Mouse (Mus musculus): ENCODE data around the gene Atcay. TPM values are rescaled to one million over a fixed set of nuclear protein-coding genes. Genes with fewer than 3 reads are reported as not detected.

The Atcay gene
- polyA plus RNA-seq, 1 experiment from 2014 or later, result 0.29 TPM

DNA sequence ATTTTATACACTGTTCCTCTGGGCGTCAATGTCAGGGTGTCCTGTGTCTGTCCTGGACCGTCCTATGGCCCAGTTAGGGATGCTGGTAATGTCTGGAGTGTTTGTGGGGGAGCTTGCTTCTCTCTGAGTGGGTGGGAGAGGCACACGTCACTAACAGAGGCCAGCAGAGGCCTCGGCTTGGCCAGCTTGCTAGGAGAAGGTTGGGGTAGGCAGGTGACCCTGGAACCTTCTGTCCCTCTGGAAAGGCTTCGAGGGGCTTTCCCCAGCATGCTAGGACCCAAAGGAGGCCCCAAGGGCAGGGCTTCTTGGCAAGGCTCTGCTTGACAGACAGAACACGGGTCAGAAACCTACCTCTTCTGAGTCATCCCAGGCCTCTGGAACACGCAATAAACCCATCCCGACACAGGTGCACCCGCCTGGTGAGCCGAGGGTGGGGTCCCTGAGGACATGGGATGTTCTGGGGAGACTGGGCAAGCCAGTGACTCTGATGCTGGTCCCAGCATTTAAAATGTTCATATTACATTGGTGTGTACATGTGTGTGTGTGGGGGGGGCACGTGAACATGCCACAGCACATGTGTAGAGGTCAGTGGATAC is 34.1 kb downstream of the Atcay start:
- H3K9ac ChIP-seq, result no peak overlapping the region

DNA sequence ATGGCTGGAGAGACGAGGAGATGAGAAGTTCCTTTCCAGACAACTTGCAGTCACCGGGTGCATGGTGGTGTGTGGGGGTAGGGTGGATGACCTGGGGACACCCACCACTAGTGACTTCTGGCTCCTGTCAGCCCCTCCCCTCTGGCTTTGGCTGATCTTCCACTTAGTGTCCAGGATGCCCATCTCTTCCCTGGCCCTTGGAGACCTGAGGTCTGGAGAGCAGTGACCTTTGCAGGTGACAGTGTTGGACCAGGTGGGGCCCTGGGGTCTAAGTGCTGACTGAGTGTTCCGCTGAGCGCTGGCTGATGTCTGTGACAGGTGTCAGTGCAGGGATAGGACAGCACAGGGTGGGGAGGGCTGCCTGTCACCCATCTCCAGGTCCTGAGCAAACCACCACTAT is 35.3 kb downstream of the Atcay start:
- Histone ChIP-seq H3K27ac (peak overlapping the region; percentile 55), H3K4me1 (peaks cover 32% of the 10 kb centered on the region), H3K9me3 (no peaks in the 10 kb centered on the region), H3K4me3 (no peak overlapping the region), H3K9ac (no peak overlapping the region), H3K27me3 (peaks cover 54% of the 10 kb centered on the region), H3K36me3 (peaks cover 4% of the 10 kb centered on the region), H3K4me2 (peak overlapping the region; percentile 26; the same call in 1 of the 2 replicates)
- WGBS, result 52% methylated on average over 4 of the region's 4 CpGs
- ATAC-seq (ENCODE audit: borderline replicate concordance, extremely low read depth, low FRiP score, low TSS enrichment), result no peak

More for the DNA sequence above, 34.1 kb downstream of the Atcay start:
- Histone ChIP-seq H3K4me1 (peaks cover 23% of the 10 kb centered on the region), H3K4me2 (no peak overlapping the region), H3K27me3 (peaks cover 54% of the 10 kb centered on the region), H3K36me3 (no peaks in the 10 kb centered on the region), H3K9me3 (no peaks in the 10 kb centered on the region), H3K27ac (no peak overlapping the region; the same call in 1 of the 2 replicates), H3K4me3 (no peak overlapping the region)
- no peak for ATAC-seq (ENCODE audit: borderline replicate concordance, extremely low read depth, low FRiP score, low TSS enrichment)
- 51% methylated on average over 11 of the region's 11 CpGs for WGBS

DNA sequence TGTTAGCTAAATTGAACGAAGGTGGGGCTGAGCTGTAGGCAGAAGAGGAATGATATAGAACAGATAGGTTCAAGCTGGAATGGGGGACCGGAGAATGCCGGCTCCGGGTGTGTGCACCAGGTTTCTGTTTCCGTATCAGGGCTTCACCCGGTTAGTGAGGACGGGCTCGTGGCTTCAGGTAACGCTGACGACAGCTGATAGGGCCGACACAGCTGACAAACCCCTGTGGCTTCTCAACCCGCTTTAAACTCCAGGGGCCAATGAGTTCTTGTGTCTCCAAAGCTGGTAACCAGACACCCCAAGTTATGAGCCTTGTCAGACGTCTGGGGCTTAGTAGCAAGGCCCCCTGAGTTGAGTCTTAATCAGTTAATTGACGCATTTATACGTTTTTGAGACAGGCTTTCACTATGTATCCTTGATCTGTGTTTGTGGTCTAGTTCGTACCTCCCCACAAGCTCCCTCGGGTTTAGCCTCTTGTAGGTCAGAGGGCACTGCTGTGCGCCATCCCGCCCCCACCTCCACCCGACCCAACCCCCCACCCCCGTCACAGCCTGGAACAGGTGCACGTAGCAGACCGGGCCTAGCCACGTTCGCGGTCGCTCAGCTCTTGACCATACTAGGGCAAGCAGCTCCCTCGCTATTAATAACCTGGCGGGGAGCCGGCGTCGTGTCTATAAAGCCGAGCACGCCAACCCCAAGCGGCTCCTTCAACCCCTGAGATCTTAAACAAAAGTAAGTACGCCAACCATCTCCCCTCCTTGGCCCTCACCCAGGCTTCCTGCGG is 36.5 kb downstream of the Atcay start:
- Histone ChIP-seq H3K27me3 (peaks cover 51% of the 10 kb centered on the region), H3K4me1 (peaks cover 32% of the 10 kb centered on the region), H3K36me3 (peaks cover 12% of the 10 kb centered on the region), H3K4me3 (peak overlapping the region; percentile 4; the same call in 1 of the 2 replicates), H3K27ac (peak overlapping the region; percentile 55), H3K9ac (0 out of 2 replicates have a peak overlapping the region, but pooled peaks have one; percentile 19), H3K4me2 (peak overlapping the region; percentile 26), H3K9me3 (no peaks in the 10 kb centered on the region)
- no peak for ATAC-seq (ENCODE audit: borderline replicate concordance, extremely low read depth, low FRiP score, low TSS enrichment)
- 11% methylated on average over 37 of the region's 37 CpGs for WGBS

DNA sequence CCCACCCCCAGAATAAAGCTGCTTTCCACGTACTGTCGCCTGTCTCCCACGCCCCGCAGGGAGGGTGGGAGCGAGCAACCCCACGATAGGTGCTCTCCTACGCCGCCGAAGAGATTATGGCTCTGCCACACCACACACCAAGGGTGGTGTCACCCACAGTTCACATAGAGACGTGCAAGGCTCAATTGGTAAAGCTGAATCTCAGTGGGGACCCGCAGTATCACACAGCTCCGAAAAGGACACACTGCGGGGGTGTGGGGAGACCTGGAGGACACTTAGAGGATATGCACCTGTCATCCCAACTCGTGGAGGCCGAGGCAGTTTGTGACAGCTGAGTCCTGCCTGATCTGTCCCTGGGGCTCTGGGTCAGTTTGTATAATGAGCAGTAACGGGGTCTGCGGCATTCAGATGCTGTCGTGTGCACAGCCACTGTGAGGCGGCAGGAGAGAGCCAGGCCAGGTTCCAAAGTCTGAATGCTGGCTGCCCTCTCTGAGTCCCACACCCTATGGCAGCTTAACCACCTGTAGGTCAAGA is 37.6 kb downstream of the Atcay start:
- WGBS, result 4% methylated on average over 19 of the region's 19 CpGs
- Histone ChIP-seq H3K27me3 (peaks cover 44% of the 10 kb centered on the region), H3K4me1 (peaks cover 32% of the 10 kb centered on the region), H3K9ac (peak overlapping the region; percentile 72), H3K4me3 (peak overlapping the region; percentile 65), H3K9me3 (no peaks in the 10 kb centered on the region), H3K4me2 (peak overlapping the region; percentile 96), H3K27ac (peak overlapping the region; percentile 95), H3K36me3 (peaks cover 18% of the 10 kb centered on the region)
- 0 out of 2 replicates have a peak, but pooled peaks have one; percentile 2 for ATAC-seq (ENCODE audit: borderline replicate concordance, extremely low read depth, low FRiP score, low TSS enrichment)

DNA sequence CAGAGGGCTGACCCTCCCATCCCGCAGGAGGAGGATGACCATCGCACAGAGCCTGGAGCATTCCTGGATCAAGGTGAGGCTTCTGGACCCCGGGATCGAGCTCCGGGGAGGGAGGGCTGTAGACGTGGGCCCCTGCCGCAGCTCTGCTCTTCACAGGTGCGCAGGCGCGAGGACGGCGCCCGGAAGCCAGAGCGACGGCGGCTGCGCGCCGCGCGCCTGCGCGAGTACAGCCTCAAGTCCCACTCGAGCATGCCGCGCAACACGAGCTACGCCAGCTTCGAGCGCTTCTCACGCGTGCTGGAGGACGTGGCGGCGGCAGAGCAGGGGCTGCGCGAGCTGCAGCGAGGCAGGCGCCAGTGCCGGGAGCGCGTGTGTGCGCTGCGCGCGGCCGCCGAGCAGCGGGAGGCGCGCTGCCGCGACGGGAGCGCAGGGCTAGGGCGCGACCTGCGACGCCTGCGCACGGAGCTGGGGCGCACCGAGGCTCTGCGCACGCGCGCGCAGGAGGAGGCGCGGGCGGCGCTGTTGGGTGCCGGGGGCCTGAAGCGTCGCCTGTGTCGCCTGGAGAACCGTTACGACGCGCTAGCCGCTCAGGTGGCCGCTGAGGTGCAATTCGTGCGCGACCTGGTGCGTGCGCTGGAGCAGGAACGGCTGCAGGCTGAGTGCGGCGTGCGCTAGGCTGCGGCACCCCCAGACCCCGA is 38.2 kb downstream of the Atcay start:
- H3K4me2 ChIP-seq, result peak overlapping the region; percentile 96
- H3K27me3 ChIP-seq, result peaks cover 43% of the 10 kb centered on the region
- peak overlapping the region; percentile 65 for H3K4me3 ChIP-seq
- H3K9ac ChIP-seq, result peak overlapping the region; percentile 72
- peaks cover 32% of the 10 kb centered on the region for H3K4me1 ChIP-seq
- no peaks in the 10 kb centered on the region for H3K9me3 ChIP-seq
- under 1% methylated on average over 90 of the region's 93 CpGs for WGBS
- peak overlapping the region; percentile 95 for H3K27ac ChIP-seq
- ATAC-seq (ENCODE audit: borderline replicate concordance, extremely low read depth, low FRiP score, low TSS enrichment), result peak; percentile 85
- H3K36me3 ChIP-seq, result peaks cover 18% of the 10 kb centered on the region

DNA sequence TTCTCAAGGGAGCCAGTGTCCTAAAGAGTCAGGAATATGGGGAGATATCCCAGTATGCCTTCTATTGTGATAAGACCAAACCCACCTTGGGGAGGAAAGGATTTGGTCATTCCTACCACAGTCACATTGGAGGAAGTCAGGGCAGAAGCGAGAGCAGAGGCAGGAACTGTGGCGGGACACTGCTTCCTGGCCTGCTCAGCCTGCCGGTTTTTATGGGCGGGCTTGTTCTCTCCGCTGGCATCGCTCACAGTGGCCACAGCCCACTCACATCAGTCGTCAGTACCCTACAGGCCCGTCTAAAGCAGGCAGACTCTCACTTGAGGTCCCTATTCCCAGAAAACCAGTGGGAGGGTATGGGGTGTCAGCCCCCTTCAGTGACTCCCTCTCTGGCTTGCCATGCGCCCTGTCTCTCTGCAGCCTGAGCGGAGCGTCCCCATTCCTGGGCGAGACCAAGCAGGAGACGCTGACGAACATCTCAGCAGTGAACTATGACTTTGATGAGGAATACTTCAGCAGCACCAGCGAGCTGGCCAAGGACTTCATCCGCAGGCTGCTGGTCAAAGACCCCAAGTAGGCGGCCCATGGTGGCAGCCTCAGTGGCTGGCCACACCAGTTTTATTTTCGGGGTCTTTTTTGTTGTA is 39.2 kb downstream of the Atcay start:
- Histone ChIP-seq H3K27me3 (peaks cover 34% of the 10 kb centered on the region), H3K9me3 (no peaks in the 10 kb centered on the region), H3K9ac (0 out of 2 replicates have a peak overlapping the region, but pooled peaks have one; percentile 16), H3K4me1 (peaks cover 32% of the 10 kb centered on the region), H3K36me3 (peaks cover 26% of the 10 kb centered on the region), H3K27ac (peak overlapping the region; percentile 95), H3K4me3 (no peak overlapping the region; the same call in 1 of the 2 replicates), H3K4me2 (peak overlapping the region; percentile 96; the same call in 1 of the 2 replicates)
- WGBS, result 81% methylated on average over 18 of the region's 18 CpGs
- no peak for ATAC-seq (ENCODE audit: borderline replicate concordance, extremely low read depth, low FRiP score, low TSS enrichment)

DNA sequence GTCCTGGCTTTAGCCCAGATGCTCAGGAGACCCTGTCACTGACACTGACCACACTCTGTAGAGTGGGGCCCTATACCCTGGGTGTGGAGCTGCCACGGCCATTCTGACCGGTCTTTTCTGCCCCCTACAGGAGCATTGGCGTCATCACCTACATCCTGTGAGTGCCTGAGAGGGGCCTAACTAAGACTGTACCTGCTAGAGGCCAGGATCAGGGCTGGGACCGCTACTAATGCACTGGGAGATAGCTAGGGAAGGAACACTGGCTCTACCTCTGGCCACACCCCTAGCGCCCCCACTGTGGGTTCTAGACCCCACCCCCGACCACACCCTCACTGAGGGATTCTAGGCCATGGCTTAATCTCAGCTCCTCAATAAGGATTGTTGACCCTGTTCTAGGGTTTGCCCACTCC is 39.7 kb downstream of the Atcay start:
- Histone ChIP-seq H3K36me3 (peaks cover 27% of the 10 kb centered on the region), H3K4me2 (no peak overlapping the region), H3K4me1 (peaks cover 32% of the 10 kb centered on the region), H3K27ac (peak overlapping the region; percentile 95), H3K9me3 (no peaks in the 10 kb centered on the region), H3K4me3 (no peak overlapping the region), H3K27me3 (peaks cover 29% of the 10 kb centered on the region), H3K9ac (no peak overlapping the region)
- no peak for ATAC-seq (ENCODE audit: borderline replicate concordance, extremely low read depth, low FRiP score, low TSS enrichment)
- WGBS, result 61% methylated on average over 6 of the region's 6 CpGs

DNA sequence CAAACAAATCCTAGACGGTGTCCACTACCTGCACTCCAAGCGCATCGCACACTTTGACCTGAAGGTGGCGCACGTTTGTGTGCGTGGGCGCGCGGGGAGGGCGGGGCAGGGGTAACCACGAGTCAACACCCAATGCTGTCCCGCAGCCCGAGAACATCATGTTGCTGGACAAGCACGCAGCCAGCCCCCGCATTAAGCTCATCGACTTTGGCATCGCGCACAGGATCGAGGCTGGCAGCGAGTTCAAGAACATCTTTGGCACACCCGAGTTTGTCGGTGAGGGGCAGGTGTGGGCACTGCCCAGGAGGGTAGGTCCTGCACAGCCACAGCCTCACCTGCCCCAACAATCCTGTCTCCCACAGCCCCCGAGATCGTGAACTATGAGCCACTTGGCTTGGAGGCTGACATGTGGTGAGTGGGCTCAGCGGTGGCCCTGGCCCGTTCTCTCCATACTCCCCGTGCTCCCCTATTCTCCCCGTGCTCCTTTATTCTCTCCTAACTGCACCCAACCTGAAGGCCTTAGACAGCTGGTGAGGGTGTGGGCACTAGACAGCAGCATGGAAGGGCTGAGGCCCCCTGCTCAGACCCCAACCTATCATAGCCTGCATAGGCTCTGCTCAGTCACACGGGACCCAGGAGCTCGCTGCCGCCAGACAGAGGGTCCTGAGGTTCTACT is 40.3 kb downstream of the Atcay start:
- Histone ChIP-seq H3K36me3 (peaks cover 31% of the 10 kb centered on the region), H3K4me1 (peaks cover 33% of the 10 kb centered on the region), H3K9me3 (no peaks in the 10 kb centered on the region), H3K27ac (peak overlapping the region; percentile 95; the same call in 1 of the 2 replicates), H3K27me3 (peaks cover 24% of the 10 kb centered on the region), H3K4me3 (no peak overlapping the region), H3K9ac (no peak overlapping the region), H3K4me2 (no peak overlapping the region)
- 66% methylated on average over 31 of the region's 31 CpGs for WGBS
- no peak for ATAC-seq (ENCODE audit: borderline replicate concordance, extremely low read depth, low FRiP score, low TSS enrichment)

DNA sequence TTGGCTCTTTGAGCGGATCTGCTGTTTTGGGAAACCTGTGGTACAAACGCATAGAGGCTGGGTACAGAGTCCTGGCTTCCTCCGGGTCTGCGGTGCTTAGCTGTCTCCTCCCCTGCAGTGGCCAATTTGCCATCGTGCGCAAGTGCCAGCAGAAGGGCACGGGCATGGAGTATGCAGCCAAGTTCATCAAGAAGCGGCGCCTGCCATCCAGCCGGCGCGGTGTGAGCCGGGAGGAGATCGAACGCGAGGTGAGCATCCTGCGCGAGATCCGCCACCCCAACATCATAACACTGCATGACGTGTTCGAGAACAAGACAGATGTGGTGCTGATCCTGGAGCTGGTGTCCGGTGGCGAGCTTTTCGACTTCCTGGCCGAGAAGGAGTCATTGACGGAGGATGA is 40.8 kb downstream of the Atcay start:
- H3K4me3 ChIP-seq, result no peak overlapping the region
- H3K27me3 ChIP-seq, result peaks cover 18% of the 10 kb centered on the region
- H3K9ac ChIP-seq, result no peak overlapping the region
- H3K9me3 ChIP-seq, result no peaks in the 10 kb centered on the region
- no peak for ATAC-seq (ENCODE audit: borderline replicate concordance, extremely low read depth, low FRiP score, low TSS enrichment)
- 76% methylated on average over 26 of the region's 26 CpGs for WGBS
- H3K4me1 ChIP-seq, result peaks cover 39% of the 10 kb centered on the region
- no peak overlapping the region for H3K27ac ChIP-seq
- peaks cover 35% of the 10 kb centered on the region for H3K36me3 ChIP-seq
- no peak overlapping the region for H3K4me2 ChIP-seq

DNA sequence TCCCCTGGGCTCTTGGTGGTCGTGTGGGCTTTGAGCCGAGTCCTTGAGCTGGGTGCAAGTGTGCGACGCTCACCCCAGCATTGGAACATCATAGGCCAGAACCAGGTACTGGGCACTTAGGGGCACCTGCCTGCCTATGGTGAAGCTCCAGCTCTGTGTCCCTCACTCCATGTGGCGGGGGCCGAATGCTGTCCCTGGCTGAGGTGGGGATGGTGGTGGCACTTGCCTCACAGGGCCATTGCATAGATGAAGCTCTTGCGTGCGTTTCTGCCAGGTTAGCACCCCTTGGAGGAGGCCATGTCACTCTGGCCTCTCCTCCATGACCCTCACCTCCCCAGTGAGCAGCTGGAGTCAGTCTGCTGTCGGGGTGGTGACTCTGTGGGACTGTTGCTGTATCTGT is 43.5 kb downstream of the Atcay start:
- H3K9ac ChIP-seq, result no peak overlapping the region
- H3K9me3 ChIP-seq, result no peaks in the 10 kb centered on the region
- ATAC-seq (ENCODE audit: borderline replicate concordance, extremely low read depth, low FRiP score, low TSS enrichment), result no peak
- no peak overlapping the region for H3K4me3 ChIP-seq
- 97% methylated on average over 9 of the region's 9 CpGs for WGBS
- H3K4me1 ChIP-seq, result peaks cover 37% of the 10 kb centered on the region
- no peak overlapping the region for H3K27ac ChIP-seq
- H3K4me2 ChIP-seq, result no peak overlapping the region
- H3K27me3 ChIP-seq, result no peaks in the 10 kb centered on the region
- peaks cover 38% of the 10 kb centered on the region for H3K36me3 ChIP-seq

DNA sequence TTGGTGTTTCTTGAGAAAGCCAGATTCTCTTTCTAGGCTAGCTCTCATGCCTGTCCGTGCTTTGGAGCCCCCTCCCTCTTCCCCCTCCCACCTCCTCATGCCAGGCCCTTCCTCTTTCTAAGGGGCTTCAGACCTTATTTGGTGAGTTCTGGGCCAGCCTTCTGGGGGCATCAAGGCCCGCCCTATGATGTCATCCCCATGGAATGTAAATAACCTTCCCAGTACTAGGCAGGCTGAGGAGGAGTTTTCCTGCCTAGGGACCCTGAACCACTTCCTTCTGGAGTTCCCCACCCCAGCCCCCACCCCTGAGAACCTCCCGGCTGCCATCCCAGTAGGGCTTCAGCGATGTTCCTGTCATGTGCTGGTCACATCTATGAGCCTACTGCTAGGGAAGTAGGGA is 45.9 kb downstream of the Atcay start:
- no peak overlapping the region for H3K9ac ChIP-seq
- H3K36me3 ChIP-seq, result peaks cover 53% of the 10 kb centered on the region
- peak; percentile 31; the same call in 1 of the 2 replicates for ATAC-seq (ENCODE audit: borderline replicate concordance, extremely low read depth, low FRiP score, low TSS enrichment)

More for the DNA sequence above, 45.9 kb downstream of the Atcay start:
- Histone ChIP-seq H3K4me2 (peak overlapping the region; percentile 69), H3K27ac (peak overlapping the region; percentile 93), H3K4me1 (peaks cover 32% of the 10 kb centered on the region), H3K4me3 (no peak overlapping the region), H3K9me3 (no peaks in the 10 kb centered on the region), H3K27me3 (no peaks in the 10 kb centered on the region)
- WGBS, result 15% methylated on average over 4 of the region's 4 CpGs

Measured in lung, embryonic 15.5 days (tissue).